Mouse (Mus musculus) gastrocnemius, adult 8-10 months (tissue): Measurements from ENCODE around the gene Med26. TPM values are rescaled to one million over a fixed set of nuclear protein-coding genes. Genes with fewer than 3 reads are reported as not detected.

ENCODE experiments used
- DNase-seq, 2 experiments: peaks; one replicate each; pipeline ENCODE4 v3.0.0; 2022; ENCODE audit warnings: low spot score in 2 of 2
- total RNA-seq, 4 experiments: library from RNA; stranded (reverse); gene quantifications; 2 replicates each; pipeline ENCODE4 v1.2.4; 2022

The Med26 gene
- 1 to 10 TPM; 6.5 to 8.3 (median 7.7) TPM for total RNA-seq

GRCm38 (mm10) chr8:72547802-72548643 is at the start of gene Med26:
TSS of gene Med26 (minus strand) at chr8:72548270.
- peak; percentile 95 to 98 for DNase-seq

- no peak for DNase-seq
These were observed 42.1 kb upstream of the Med26 start for GRCm38 (mm10) chr8:72590198-72590597.

GRCm38 (mm10) chr8:72589286-72589685 is 41.2 kb upstream of the Med26 start:
- DNase-seq, result peak; percentile 67 to 77

- no peak for DNase-seq
These were observed 40.8 kb upstream of the Med26 start for GRCm38 (mm10) chr8:72588865-72589264.

- DNase-seq, result peak; percentile 74 to 81
These were observed 39.7 kb upstream of the Med26 start for GRCm38 (mm10) chr8:72587806-72588205.

- no peak for DNase-seq
These were observed 36.3 kb upstream of the Med26 start for GRCm38 (mm10) chr8:72584390-72584789.

- DNase-seq, result peak; percentile 69 to 77
These were observed 35.1 kb upstream of the Med26 start for GRCm38 (mm10) chr8:72583056-72583771.

GRCm38 (mm10) chr8:72579374-72579773 is 31.3 kb upstream of the Med26 start:
- DNase-seq, result no peak

- DNase-seq, result no peak
These were observed 29.9 kb upstream of the Med26 start for GRCm38 (mm10) chr8:72577941-72578340.

GRCm38 (mm10) chr8:72577266-72577665 is 29.2 kb upstream of the Med26 start:
- no peak for DNase-seq

- DNase-seq, result no peak
These were observed 27.8 kb upstream of the Med26 start for GRCm38 (mm10) chr8:72575915-72576314.

GRCm38 (mm10) chr8:72573450-72573849 is 25.4 kb upstream of the Med26 start:
- no peak for DNase-seq

- DNase-seq, result peak; percentile 74 to 85
These were observed 24.4 kb upstream of the Med26 start for GRCm38 (mm10) chr8:72572507-72572906.

GRCm38 (mm10) chr8:72571611-72572473 is 23.8 kb upstream of the Med26 start, which contains the start of gene Tmem38a:
TSS of gene Tmem38a (plus strand) at chr8:72572055.
- peak; percentile 80 to 83 for DNase-seq

GRCm38 (mm10) chr8:72570633-72571610 is 22.9 kb upstream of the Med26 start, which contains the start of gene Smim7:
TSS of gene Smim7 (minus strand) at chr8:72571088.
- DNase-seq, result peak; percentile 98

- no peak for DNase-seq
These were observed 17.9 kb upstream of the Med26 start for GRCm38 (mm10) chr8:72565970-72566369.

GRCm38 (mm10) chr8:72561111-72561689 is 13.1 kb upstream of the Med26 start:
- DNase-seq, result peak; percentile 27 to 48

GRCm38 (mm10) chr8:72555770-72556169 is 7.7 kb upstream of the Med26 start:
- DNase-seq, result no peak

- DNase-seq, result no peak
These were observed 1.3 kb upstream of the Med26 start for GRCm38 (mm10) chr8:72549314-72549892.
